Mouse (Mus musculus): ENCODE results near the gene Gpi1.
"Not testable (repeated sequence)": the region's sequence is repeated elsewhere in the genome, so short reads cannot be mapped to it uniquely, and the experiment has no call there.

Gene Gpi1

DNA sequence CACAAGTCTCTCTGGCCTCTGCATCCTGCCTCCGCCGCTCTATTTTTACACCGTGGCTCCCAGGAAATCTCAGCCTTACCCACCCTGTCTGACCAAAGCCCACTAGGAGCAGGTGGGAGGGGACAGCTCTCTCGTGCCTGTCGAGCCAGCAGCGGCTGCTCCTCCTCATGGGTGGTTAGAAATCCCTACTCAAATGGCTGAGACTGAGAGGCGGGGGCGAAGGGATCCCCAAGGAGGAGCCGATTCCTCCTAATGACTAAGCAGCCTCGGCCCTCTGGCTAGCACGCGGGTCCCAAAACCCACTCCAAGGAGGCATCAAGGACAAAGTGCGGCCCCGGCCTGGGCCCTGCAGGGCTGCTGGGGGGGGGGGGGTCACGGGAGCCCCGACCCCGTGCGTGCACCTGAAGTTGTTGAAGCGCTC is 435 bp downstream of the Gpi1 start:
- DNase-seq (ENCODE audit: low spot score), result peak; percentile 44

DNA sequence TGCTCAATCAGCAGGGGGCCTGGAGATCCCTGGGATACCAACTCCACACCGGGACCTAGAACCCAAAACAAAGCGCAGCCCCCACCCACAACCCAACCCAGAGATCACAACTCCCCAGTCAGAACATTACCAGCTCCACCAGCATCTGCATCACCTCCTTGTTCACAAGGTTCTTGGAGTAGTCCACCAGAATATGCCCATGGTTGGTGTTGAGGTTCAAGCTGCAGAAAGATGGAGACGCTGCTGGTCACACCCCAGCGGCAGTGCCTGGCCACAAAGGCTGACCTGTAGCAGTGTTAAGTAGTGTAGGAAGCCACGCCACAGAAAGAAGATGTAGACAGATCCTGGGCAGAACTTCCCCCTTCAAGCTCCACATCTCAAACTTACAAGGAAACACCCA is 983 bp downstream of the Gpi1 start:
- no peak for DNase-seq (ENCODE audit: low spot score)

DNA sequence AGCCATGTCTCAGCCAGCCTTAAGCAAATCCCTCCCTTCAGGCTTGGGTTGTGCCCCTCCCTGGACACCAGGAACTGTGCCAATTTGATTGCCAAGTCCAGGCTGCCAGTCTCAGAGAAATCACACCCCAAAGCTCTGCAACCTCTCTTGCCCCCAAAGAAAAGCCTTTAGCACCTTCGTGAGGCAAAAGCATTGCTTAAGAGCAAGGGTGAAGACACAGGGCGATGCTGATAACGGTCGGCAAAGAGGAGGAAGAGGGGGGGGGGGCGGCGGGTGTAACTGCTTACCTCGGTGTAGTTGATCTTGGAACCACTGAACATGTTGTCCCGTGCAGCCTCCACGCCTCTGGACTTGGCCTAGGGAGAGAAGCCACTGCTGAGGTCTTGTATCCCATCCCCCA is 1.5 kb downstream of the Gpi1 start:
- DNase-seq (ENCODE audit: low spot score), result no peak

- no peak for DNase-seq (ENCODE audit: low spot score)
Observed at GRCm38 (mm10) chr7:34226846-34227245, 3.3 kb downstream of the Gpi1 start.

GRCm38 (mm10) chr7:34226086-34226485 is 4.0 kb downstream of the Gpi1 start:
- DNase-seq (ENCODE audit: low spot score), result no peak

- DNase-seq (ENCODE audit: low spot score), result no peak
Observed at GRCm38 (mm10) chr7:34224308-34224707, 5.8 kb downstream of the Gpi1 start.

GRCm38 (mm10) chr7:34222340-34222739 is 7.8 kb downstream of the Gpi1 start:
- DNase-seq (ENCODE audit: low spot score), result no peak

- DNase-seq (ENCODE audit: low spot score), result no peak
Observed at GRCm38 (mm10) chr7:34221594-34222250, 8.4 kb downstream of the Gpi1 start.

DNA sequence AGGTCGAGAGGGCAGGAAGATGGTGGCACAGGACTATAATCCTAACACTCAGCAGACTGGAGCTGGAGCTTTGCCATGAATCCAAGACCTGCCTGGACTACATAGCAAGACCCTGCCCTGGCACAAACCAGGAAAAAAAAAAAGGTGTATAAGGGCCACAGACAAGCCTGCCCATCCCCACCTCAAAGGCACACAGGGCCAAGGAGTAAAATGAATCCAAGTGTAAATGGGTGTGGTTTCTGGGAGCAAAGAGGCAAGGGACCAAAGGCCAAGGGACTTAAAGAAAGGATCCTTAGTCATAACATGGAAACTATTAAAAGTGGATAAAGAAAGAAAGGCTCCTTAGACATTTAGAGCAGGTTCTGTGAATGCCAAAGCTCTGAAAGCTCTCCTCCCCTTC is 11.6 kb downstream of the Gpi1 start:
- no peak for DNase-seq (ENCODE audit: low spot score)

- DNase-seq (ENCODE audit: low spot score), result no peak
Observed at GRCm38 (mm10) chr7:34216474-34216873, 13.7 kb downstream of the Gpi1 start.

GRCm38 (mm10) chr7:34215481-34215880 is 14.7 kb downstream of the Gpi1 start:
- DNase-seq (ENCODE audit: low spot score), result no peak

DNA sequence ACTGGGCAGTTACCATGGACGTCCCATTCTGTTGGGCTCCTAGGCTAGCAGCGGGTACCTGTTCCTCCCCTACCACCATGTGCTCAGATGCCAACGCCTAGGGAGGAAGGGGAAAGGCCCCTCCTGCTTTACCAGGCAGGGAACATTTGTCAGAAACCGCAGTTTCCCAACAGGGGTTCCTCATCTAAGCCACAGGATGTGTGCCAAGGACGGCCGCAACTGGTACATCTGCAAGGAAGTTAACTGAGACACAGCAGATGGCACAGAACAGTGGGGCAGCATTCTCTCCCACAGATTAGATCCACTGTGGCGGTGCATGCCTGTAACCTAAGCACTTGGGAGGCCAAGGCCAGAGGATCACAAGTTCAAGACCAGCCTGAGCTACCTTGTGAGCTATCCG is 15.5 kb downstream of the Gpi1 start:
- no peak for DNase-seq (ENCODE audit: low spot score)

GRCm38 (mm10) chr7:34213281-34213680 is 16.9 kb downstream of the Gpi1 start:
- DNase-seq (ENCODE audit: low spot score), result no peak

DNA sequence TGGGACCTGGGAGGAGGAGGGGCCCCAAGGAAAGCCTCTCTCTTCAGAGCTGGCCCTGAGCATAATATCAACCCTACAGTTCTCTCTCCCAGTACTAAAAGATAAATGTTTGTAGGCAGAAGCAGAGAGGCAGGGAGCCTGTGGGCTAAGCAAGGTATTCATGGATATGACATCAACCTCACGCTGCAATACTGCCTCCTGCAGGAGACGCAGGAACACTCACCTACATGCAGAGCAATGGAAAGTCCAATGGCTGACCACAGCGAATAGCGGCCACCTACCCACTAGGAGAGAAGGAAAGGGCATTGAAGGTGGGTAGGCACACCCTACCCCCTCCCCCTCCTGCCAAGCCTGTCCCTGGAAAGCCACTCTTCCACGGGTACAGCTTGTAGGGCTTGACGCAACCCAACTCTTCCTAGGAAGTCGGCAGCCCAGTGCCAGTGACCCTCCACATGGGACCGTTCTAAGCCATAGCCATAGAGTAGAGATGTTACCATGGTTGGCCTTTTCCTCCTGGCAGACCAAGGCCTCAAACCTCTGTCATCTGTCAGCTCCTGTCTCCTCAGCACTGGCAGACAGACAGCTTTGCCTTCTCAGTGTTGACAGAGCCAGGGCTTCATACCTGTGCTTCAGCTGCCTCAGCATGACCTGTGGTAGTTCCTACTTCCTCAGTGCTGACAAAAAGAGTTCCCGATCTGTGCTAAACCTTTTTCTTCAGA is 21.9 kb downstream of the Gpi1 start:
- no peak for DNase-seq (ENCODE audit: low spot score)

- DNase-seq (ENCODE audit: low spot score), result no peak
Observed at GRCm38 (mm10) chr7:34206331-34206730, 23.8 kb downstream of the Gpi1 start.

GRCm38 (mm10) chr7:34202147-34202546 is 28.0 kb downstream of the Gpi1 start:
- not testable (repeated sequence) for DNase-seq (ENCODE audit: low spot score)

DNA sequence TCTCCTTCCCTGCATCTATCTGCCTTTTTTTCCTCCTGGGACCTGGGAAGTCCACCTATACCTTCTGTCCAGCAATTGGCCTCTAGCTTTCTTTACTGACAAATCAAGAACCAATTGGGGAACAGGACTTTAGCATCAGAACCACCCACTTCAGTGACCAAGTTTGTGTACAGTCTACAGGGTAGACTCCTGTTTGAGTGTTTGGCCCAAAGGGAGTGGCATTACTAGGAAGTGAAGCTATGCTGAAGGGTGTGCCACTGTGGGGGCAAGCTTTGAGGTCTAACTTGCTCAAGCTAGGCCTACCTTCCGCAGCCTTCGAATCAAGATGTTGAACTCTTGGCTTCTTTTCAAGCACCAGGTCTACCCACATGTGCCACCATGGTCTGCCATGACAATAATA is 29.3 kb downstream of the Gpi1 start:
- no peak for DNase-seq (ENCODE audit: low spot score)

DNA sequence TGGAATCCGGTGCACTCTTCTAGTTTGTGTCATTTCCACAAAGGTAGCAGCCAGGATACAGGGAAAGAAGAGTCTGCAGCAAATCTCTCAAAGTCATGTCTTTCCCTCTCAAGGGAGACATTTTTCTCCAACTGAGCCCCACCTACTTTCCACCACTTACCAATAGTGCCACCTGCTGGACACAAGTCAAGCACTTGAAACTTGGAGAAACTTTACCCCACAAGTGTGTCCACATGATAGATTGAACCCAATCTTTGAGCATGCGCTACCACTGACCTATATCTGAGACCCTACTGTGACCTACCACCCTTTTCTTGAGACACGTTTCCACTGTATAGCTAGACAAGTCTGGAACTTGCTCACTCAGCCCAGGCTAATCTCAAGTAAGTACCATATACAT is 31.8 kb downstream of the Gpi1 start:
- peak; percentile 73 for DNase-seq (ENCODE audit: low spot score)

DNA sequence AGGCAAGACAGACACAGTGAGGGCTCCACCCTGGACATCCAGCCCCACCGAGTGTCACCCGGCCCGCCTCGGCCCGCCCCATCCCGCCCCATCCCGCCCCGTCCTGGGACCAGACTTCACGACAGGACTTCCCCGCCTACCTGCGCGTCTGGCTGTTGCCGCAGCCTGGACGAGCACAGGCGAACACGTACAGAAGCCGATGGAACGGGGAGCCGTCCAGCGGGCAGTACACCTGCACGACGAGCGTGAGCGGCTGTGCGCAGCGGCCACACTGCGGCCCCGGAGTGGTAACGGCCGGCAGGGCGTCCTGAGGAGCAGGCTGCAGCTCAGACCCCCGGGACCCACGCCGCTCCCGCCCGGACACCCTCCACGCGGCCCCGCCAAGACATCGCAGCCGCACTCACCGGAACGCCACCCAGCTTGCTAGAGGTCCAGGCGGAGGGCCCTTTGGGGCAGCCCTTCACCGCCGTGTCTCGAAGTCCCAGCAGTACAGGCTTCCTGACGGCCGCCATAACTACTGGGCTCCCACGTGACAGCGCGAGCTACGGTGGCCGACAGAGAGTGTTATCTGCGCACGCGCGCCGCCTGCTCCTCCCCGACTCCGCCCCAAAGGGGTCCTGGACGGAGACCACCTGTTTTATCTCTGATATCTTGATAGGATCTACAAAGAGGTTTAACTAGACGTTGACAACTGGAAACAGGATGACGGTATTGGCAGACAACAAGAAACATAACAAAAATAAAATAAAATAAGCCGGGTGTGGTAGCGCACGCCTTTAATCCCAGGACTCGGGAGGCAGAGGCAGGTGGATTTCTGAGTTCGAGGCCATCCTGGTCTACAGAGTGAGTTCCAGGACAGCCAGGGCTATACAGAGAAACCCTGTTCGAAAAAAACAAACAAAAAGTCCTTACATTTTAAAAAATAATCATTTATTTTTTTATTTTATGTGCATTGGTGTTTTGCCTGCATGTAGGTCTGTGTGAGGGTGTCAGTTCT is 33.7 kb downstream of the Gpi1 start, which contains the start of gene Pdcd2l:
Pdcd2l (minus strand) TSS at position 530 of the 997 bp plus-strand sequence.
- DNase-seq (ENCODE audit: low spot score), result peak; percentile 87

- peak; percentile 26 for DNase-seq (ENCODE audit: low spot score)
Observed at GRCm38 (mm10) chr7:34195632-34196031, 34.5 kb downstream of the Gpi1 start.

DNA sequence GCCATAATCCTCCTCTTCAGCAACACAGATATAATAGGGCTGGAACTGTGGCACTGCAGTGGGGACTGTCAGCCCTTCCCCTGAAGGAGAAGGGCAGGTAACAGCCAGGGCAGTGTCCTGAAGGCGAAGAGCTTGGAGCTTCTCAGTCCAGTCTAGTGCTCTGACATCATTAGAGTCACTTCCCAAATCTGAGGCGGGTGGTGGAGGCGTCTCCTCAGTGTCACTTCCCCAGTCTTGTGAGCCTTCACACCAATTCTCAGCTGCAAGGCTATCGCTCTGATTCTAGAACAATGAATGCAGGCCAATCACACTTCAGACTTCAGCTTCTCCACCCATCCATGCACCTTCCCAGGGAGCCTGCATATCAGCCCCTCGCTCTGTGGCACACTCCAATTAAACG is 37.3 kb downstream of the Gpi1 start:
- no peak for DNase-seq (ENCODE audit: low spot score)

DNA sequence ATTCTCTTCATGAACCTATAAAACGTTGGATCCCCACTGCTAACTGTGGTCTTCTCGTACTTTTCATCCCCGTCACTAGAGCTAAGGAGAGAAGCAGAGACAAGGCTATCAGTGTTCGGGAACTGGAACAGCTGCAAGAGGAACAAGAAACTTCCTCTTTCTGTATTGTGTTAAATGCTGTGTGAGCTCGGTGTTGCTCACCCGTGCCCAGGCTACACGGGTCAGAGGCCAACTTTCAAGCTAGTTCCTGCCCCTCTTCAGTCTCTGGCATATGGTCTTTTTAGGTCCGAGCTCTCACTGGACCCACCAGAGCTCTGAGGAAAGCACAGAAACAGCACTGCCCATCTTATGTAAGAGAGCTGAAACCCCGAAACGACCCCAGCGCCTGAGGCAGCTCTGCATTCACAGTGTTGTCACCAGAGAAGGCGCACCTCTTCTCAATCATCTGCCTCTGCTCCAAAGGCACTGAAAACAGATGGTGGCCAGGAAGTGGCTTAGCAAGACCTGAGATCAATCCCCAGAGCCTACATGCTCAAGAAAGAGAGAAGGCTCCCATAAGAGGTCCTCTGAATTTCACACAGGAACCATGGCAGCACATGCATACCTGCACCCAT is 40.7 kb downstream of the Gpi1 start:
- no peak for DNase-seq (ENCODE audit: low spot score)
